Mouse (Mus musculus): ENCODE measurements around the gene Itpr1.

GRCm38 (mm10) chr6:108530781-108531323, 318.0 kb downstream of the Itpr1 start:
- TF ChIP-seq TAL1 (IDR thresholded peaks at IDR 0.05; ENCODE audit: low read length), result no peak
- no peak for TF ChIP-seq GATA1 (IDR thresholded peaks at IDR 0.05; ENCODE audit: low read length)

Data from erythroblast, embryonic 14.5 days (primary cell).